Mouse (Mus musculus): Measurements from ENCODE around the gene Wnt6. TPM values are rescaled to one million over a fixed set of nuclear protein-coding genes. Genes with fewer than 3 reads are reported as not detected.

The Wnt6 gene
- total RNA-seq, 2 experiments from 2014 or later, result 0.49 to 1.7 TPM

DNA sequence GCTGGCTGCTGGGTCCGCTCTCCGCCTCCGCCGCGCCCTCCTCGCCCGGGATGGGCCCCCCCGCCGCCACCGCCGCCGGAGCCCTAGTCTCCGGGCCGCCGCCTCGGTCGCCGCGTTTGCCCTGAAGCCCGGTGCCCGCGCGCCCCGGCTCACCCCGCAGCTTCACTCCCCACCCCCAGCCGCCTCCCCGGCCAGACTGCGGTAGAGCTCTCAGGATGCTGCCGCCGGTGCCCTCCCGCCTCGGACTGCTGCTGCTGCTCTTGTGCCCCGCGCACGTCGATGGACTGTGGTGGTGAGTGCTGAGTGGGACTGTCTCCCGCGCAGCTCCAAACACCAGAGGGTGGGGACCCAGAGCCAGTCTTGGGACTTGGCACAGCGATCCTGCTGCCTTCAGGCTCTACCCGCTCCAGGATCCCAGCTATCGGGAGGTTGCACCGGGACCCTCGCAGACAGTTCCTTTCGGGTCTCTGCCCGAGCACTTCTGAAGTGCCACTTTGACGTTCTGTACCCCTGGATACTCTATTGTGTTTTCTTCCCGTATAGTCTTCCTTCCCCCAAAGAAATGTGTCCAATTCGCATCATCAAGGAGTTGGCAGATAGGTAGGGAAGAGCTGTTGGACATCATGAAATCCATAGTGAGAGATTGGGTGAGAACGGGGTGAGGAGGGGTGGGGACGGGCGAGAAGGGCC, 384 bp downstream of the Wnt6 start:
- no peak for DNase-seq
- intact Hi-C loops (cut with DNase I; ENCODE audit: low total_unique reads), result no loop called here

DNA sequence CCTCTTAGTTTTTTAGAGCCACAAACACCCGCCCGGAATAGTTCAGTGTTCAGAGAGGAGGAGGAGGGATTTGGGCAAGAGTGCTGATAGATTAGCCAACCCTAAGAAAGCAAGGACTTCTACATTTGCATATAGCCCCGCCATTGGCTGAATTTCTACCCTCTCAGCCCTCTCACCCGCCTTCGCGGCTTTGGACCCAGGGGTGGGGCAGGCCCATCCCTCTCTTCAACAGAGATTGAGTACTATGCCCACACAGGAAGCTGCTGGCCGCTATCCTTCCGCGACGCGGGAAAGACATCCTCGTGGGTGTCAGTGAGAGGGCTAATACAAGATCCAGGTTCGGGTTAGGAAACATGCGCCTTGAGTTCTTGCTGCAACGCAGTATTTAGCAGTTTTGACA, 1.4 kb downstream of the Wnt6 start:
- peak; percentile 84 for DNase-seq
- intact Hi-C loops (cut with DNase I; ENCODE audit: low total_unique reads), result no loop called here

- no peak for DNase-seq
These were observed 2.4 kb downstream of the Wnt6 start for GRCm38 (mm10) chr1:74774062-74774461.

DNA sequence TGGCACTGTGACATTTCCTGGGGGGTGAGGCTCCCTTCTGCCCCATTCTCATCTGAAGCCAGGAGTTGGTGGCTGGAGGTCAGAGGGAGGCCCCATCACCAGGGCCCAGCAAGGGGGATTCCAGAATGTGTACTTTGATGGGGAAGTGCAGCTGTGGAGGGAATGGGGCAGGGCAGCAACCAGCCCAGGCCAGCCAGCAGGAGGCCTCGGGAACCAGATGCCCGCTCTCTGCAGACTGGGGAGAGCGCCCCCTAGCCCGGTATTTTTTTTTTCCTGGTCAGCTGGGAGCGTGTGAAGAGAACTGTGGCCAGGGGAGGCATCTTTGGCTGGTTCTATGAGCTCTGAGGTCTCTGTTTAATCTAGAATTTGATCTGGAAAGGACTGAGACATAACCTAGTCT, 4.1 kb downstream of the Wnt6 start:
- intact Hi-C loops (cut with DNase I; ENCODE audit: low total_unique reads), result no loop called here
- no peak for DNase-seq

More at GRCm38 (mm10) chr1:74774062-74774461, 2.4 kb downstream of the Wnt6 start:
- intact Hi-C loops (cut with DNase I; ENCODE audit: low total_unique reads), result no loop called here

DNA sequence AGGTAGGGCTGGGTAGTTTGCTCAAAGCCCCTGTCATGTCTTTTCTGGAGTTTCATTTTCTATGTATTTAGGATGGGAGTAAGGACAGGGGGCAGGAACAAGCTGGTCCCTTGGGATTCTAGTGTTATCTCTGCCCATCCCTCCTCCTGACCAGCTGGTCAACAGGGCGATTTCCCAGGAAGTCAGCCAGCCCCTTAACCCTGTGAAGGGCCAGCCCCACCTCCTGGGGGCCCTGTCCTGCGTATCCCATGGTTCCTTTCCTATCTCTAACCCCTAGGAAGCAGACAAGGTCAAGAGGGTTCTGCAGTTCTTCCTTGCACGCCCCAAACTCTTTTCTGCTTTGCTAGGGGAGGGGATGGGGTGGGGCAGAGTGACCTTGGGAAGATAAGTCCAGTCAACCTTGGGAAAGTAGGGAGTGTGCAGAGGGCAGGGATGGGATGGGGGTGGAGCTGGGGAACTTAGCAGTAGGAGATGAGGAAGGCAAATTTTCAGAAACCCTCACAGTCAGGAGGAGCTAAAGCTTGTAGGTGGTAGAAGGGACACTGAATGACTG, 7.3 kb downstream of the Wnt6 start:
- intact Hi-C loops (cut with DNase I; ENCODE audit: low total_unique reads), result no loop called here
- no peak for DNase-seq

DNA sequence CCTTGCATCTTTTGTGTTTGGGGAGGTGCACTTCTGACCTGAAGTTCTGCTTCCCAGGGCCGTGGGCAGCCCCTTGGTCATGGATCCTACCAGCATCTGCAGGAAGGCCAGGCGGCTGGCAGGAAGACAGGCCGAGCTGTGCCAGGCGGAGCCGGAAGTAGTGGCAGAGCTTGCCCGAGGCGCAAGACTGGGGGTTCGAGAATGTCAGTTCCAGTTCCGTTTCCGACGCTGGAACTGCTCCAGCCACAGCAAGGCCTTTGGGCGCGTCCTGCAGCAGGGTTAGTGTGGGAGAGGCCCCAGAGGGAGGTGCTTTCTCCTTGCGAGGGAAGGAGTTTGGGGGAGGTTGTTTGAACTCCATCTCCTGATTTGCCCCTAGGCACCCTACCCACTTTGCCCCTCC, 10.4 kb downstream of the Wnt6 start:
- intact Hi-C loops (cut with DNase I; ENCODE audit: low total_unique reads), result no loop called here
- DNase-seq, result no peak

DNA sequence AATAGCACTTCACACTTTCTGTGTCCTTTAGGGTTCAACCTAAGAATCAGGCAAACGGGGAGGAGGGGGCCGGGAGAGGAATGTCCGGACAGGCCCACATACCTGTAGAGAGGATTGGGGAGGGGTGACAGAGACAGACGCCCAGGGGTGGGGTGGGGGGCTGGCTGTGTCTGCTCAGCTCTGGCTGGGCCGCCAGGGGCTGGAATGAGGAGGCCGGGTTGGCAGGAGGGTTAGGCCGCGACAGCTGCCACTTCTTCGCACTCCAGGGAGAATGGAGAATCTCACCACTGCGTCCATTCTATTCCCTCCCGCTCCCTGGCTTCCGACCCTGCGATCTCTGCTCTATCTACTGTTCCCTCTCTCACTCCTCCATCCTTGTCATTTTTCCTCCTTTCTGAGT, 11.9 kb downstream of the Wnt6 start:
- intact Hi-C loops (cut with DNase I; ENCODE audit: low total_unique reads), result no loop called here
- DNase-seq, result no peak

GRCm38 (mm10) chr1:74784041-74784759, 12.5 kb downstream of the Wnt6 start:
- DNase-seq, result peak; percentile 70
- intact Hi-C loops (cut with DNase I; ENCODE audit: low total_unique reads), result no loop called here

GRCm38 (mm10) chr1:74787846-74788245, 16.2 kb downstream of the Wnt6 start:
- peak; percentile 66 for DNase-seq
- intact Hi-C loops (cut with DNase I; ENCODE audit: low total_unique reads), result no loop called here

- no peak for DNase-seq
- intact Hi-C loops (cut with DNase I; ENCODE audit: low total_unique reads), result no loop called here
These were observed 17.0 kb downstream of the Wnt6 start for GRCm38 (mm10) chr1:74788603-74789176.

- DNase-seq, result no peak
- intact Hi-C loops (cut with DNase I; ENCODE audit: low total_unique reads), result no loop called here
These were observed 18.4 kb downstream of the Wnt6 start for GRCm38 (mm10) chr1:74790095-74790494.

GRCm38 (mm10) chr1:74791249-74791648, 19.6 kb downstream of the Wnt6 start, which contains the start of gene Wnt10a:
TSS of gene Wnt10a (plus strand) at chr1:74791516.
- DNase-seq, result no peak
- intact Hi-C loops (cut with DNase I; ENCODE audit: low total_unique reads), result no loop called here

- intact Hi-C loops (cut with DNase I; ENCODE audit: low total_unique reads), result no loop called here
- no peak for DNase-seq
These were observed 21.4 kb downstream of the Wnt6 start for GRCm38 (mm10) chr1:74792831-74793660.

DNA sequence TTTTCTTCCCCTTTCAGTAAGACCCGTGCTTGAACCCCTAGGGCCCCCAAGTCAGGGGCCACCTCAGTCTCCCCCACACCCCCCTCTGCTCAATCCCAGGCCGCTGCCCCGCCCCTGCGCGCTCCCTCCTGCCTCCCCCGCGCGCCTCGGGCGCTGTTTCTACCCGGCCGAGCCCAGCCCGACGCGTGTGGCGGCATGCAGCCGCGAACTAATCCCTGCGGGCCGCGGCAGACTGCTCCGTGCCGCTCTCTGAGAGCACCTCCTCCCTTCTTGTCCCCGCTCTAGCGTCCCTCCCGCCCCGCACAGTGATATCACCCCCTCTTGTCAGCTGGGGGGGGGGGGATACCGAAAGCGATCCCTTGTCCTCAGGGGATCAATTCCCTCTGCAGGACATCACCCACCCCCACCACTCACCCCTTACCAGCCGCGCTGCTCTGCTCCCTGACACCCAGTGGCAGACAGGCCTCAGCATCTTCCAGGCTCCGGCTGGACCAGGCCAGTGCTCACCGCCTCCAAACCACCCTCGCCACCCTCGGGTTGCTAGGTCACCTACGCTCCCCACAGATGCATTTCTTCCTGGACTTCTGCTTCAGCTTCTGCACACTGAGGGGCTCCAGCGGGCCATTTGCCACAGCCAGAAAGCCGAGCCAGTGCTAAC, 22.9 kb downstream of the Wnt6 start:
- intact Hi-C loops (cut with DNase I; ENCODE audit: low total_unique reads), result no loop called here
- DNase-seq, result no peak

- intact Hi-C loops (cut with DNase I; ENCODE audit: low total_unique reads), result no loop called here
- no peak for DNase-seq
These were observed 23.4 kb downstream of the Wnt6 start for GRCm38 (mm10) chr1:74795145-74795529.

DNA sequence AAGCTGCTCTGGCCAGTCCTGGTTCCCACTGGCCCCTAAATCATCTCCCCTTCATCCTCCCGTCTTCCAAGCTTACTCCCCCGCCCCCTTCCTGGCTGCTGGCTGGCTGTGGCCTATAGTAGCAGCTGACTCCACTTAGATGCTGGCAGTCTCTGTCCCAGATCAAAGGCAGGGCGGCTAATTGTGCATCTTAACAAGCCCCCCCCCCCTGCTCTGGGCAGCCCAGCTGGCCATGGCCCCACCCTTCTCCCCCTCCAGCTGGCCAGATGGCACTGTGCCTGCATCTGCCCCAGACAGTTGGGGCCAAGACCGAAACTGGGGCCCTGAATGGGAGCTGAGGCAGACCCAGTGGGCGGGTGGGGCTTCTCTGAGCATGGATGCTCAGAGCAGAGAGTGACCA, 25.8 kb downstream of the Wnt6 start:
- intact Hi-C loops (cut with DNase I; ENCODE audit: low total_unique reads), result no loop called here
- DNase-seq, result peak; percentile 17

DNA sequence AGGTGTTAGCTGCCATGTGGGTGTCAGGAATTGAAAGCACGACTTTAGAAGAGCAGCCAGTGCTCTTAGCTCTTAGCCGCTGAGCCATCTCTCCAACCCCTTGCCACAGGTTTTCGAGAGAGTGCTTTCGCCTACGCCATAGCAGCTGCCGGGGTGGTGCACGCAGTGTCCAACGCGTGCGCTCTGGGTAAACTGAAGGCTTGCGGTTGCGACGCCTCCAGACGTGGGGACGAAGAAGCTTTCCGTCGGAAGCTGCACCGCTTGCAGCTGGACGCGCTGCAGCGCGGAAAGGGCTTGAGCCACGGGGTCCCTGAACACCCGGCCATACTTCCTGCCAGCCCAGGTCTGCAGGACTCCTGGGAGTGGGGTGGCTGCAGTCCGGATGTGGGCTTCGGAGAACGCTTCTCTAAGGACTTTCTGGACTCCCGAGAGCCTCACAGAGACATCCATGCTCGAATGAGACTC, 28.8 kb downstream of the Wnt6 start:
- intact Hi-C loops (cut with DNase I; ENCODE audit: low total_unique reads), result no loop called here
- DNase-seq, result no peak

GRCm38 (mm10) chr1:74801631-74802140, 30.0 kb downstream of the Wnt6 start:
- intact Hi-C loops (cut with DNase I; ENCODE audit: low total_unique reads), result no loop called here
- DNase-seq, result no peak
